Mouse (Mus musculus) embryonic facial prominence, embryonic 10.5 days (tissue): ENCODE measurements around the gene Tspan11. TPM values are rescaled to one million over a fixed set of nuclear protein-coding genes. Genes with fewer than 3 reads are reported as not detected.

ENCODE experiments used
- DNase-seq: peaks from one replicate; pipeline ENCODE4 v3.0.0-alpha.2; 2017; ENCODE audit warnings: low spot score
- H3K27ac ChIP-seq: fragments of 300-500 bp; sonication (generic); replicated peaks from 2 replicates; pipeline ENCODE4 v1.5.1; 2016; ENCODE audit warnings: mild to moderate bottlenecking
- H3K27me3 ChIP-seq: fragments of 300-500 bp; sonication (generic); replicated peaks from 2 replicates; pipeline ENCODE4 v1.6.1; 2016; ENCODE audit warnings: low read depth, mild to moderate bottlenecking; ENCODE audit not compliant: poor library complexity, severe bottlenecking
- H3K36me3 ChIP-seq: fragments of 300-500 bp; sonication (generic); replicated peaks from 2 replicates; pipeline ENCODE4 v1.6.1; 2016; ENCODE audit warnings: mild to moderate bottlenecking, moderate library complexity
- H3K4me1 ChIP-seq: fragments of 300-500 bp; sonication (generic); 2 replicates; pipeline ENCODE4 v1.6.1; 2016
- H3K4me3 ChIP-seq: fragments of 300-500 bp; sonication (generic); 2 replicates; pipeline ENCODE4 v1.5.1; 2016; ENCODE audit warnings: mild to moderate bottlenecking, moderate library complexity
- H3K9me3 ChIP-seq: fragments of 300-500 bp; sonication (generic); 2 replicates; pipeline ENCODE4 v1.6.1; 2016; ENCODE audit warnings: mild to moderate bottlenecking
- WGBS: fragments of 180-500 bp; shearing (Covaris S2); methylation state at CpG from one replicate; pipeline ENCODE4 v1.1.7; 2016; 5-methylcytosine and 5-hydroxymethylcytosine counted together
- polyA plus RNA-seq: library from polyadenylated mRNA; unstranded; fragments of >200 nt; fragmentation: Nextera tagmentation; extraction: Ambion mirVana; gene quantifications from 2 replicates; pipeline ENCODE4 v1.2.1, GENCODE M21; 2016

Gene Tspan11
- polyA plus RNA-seq, 1 experiment from 2014 or later: 6.9 TPM

- H3K27me3 ChIP-seq: peaks cover 24% of the 10 kb centered on the region
- 0 out of 2 replicates have a peak, but pooled peaks cover 4% of the 10 kb centered on the region for H3K4me1 ChIP-seq
- no peak for DNase-seq
- 87% methylated on average over 6 of the region's 6 CpGs for WGBS
- H3K9me3 ChIP-seq: no peaks in the 10 kb centered on the region; the same call in 1 of the 2 replicates
- peaks cover 11% of the 10 kb centered on the region; the same call in 1 of the 2 replicates for H3K36me3 ChIP-seq
- H3K27ac ChIP-seq: no peak overlapping the region; the same call in 1 of the 2 replicates
- no peak overlapping the region for H3K4me3 ChIP-seq
Measured at GRCm38 (mm10) chr6:127919491-127919890, 32.1 kb downstream of the Tspan11 start.

GRCm38 (mm10) chr6:127920652-127921051, 33.3 kb downstream of the Tspan11 start:
- H3K27ac ChIP-seq: no peak overlapping the region
- 7% methylated on average over 8 of the region's 8 CpGs for WGBS
- H3K36me3 ChIP-seq: peaks cover 8% of the 10 kb centered on the region; the same call in 1 of the 2 replicates
- H3K4me3 ChIP-seq: no peak overlapping the region
- peak; percentile 82 for DNase-seq
- no peaks in the 10 kb centered on the region; the same call in 1 of the 2 replicates for H3K9me3 ChIP-seq
- 0 out of 2 replicates have a peak, but pooled peaks cover 4% of the 10 kb centered on the region for H3K4me1 ChIP-seq
- peaks cover 33% of the 10 kb centered on the region for H3K27me3 ChIP-seq

DNA sequence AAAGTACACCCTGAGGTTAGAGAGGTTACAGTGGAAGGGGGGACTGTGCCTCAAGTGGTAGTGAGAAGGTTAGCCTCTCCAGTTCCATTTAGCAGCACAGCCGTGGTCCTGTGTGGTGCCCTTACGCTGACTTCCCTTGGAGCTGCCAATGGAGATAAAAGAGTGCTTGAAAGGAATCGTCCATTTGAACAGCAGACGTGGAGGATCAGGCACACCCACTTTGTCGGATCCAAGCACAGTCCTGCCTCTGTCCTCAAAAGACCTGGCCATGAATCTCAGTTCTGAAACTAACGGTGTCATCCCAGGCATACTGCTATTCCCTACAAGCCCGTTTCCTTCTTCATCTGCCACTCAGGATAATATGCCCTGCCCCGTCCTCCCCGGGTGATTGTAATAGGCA, 34.6 kb downstream of the Tspan11 start:
- H3K4me1 ChIP-seq: peaks cover 11% of the 10 kb centered on the region
- peaks cover 37% of the 10 kb centered on the region for H3K27me3 ChIP-seq
- no peak overlapping the region for H3K27ac ChIP-seq
- H3K9me3 ChIP-seq: no peaks in the 10 kb centered on the region
- 71% methylated on average over 9 of the region's 9 CpGs for WGBS
- DNase-seq: no peak
- no peak overlapping the region for H3K4me3 ChIP-seq
- H3K36me3 ChIP-seq: no peaks in the 10 kb centered on the region

DNA sequence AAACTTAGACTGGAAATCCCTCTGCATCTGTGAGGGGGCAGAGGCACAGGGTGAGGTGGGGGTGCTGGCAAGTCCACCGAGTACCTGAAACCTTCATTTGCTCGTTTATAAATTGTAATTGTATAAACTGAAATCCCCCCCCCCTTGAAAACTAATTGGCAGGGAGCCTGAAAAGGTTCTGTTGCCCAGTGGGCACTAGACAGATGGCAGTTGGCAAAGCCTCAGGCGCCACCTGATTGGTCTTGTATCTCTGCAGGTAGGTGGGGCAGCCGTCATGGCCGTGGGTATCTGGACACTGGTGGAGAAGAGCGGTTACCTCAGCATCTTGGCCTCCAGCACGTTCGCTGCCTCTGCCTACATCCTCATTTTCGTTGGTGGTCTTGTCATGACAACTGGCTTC, 35.9 kb downstream of the Tspan11 start:
- H3K27me3 ChIP-seq: peaks cover 37% of the 10 kb centered on the region
- 90% methylated on average over 9 of the region's 9 CpGs for WGBS
- H3K27ac ChIP-seq: no peak overlapping the region
- peaks cover 18% of the 10 kb centered on the region for H3K4me1 ChIP-seq
- no peak for DNase-seq
- H3K9me3 ChIP-seq: no peaks in the 10 kb centered on the region
- H3K36me3 ChIP-seq: no peaks in the 10 kb centered on the region
- no peak overlapping the region for H3K4me3 ChIP-seq

GRCm38 (mm10) chr6:127924750-127925149, 37.4 kb downstream of the Tspan11 start:
- 79% methylated on average over 6 of the region's 6 CpGs for WGBS
- no peak for DNase-seq

DNA sequence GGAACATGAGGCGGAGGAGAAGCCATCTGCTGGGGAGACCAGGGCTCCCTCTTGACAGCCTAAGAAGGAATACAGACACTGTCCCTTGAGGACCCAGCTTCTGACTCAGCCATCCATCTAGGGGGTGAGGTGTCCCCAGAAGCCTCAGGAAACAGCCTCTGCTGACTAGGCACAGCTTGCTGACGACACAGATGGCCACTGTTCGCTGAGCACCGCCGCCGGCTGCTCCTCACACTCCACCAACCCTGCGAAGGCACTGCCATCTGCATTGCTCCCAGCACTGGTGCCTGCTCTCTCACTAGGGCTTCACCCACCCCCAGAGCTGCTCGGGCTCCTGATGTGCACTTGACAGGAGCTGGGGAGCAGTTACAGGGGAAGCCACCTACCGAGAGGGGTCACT, 38.5 kb downstream of the Tspan11 start:
- Histone ChIP-seq H3K4me3 (no peak overlapping the region), H3K36me3 (no peaks in the 10 kb centered on the region; the same call in 1 of the 2 replicates), H3K27me3 (peaks cover 34% of the 10 kb centered on the region), H3K4me1 (peaks cover 25% of the 10 kb centered on the region), H3K27ac (no peak overlapping the region; the same call in 1 of the 2 replicates), H3K9me3 (no peaks in the 10 kb centered on the region)
- WGBS: 70% methylated on average over 9 of the region's 9 CpGs
- DNase-seq: no peak

More at GRCm38 (mm10) chr6:127924750-127925149, 37.4 kb downstream of the Tspan11 start:
- peaks cover 22% of the 10 kb centered on the region for H3K4me1 ChIP-seq
- H3K27ac ChIP-seq: no peak overlapping the region
- H3K9me3 ChIP-seq: no peaks in the 10 kb centered on the region
- H3K4me3 ChIP-seq: no peak overlapping the region
- no peaks in the 10 kb centered on the region for H3K36me3 ChIP-seq
- peaks cover 34% of the 10 kb centered on the region for H3K27me3 ChIP-seq

DNA sequence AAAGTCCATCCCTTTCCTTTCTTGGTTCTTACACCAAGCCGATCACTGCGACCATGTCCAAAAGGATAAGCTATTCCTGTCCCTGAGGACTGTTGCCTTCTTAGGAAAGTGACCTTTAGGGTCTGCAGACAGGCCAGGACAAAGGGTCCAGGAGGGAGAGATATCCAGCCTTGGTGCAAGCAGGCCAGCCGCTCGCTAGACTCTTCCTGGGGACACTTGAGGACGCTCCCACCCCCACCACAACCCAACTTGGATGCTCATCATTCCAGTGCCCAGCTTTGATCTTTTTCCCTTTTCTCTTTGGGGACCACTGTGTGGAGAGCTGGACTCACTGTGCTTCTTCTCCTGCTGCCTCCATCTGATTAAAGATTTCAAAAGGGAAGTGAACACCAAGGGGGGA, 41.3 kb downstream of the Tspan11 start:
- Histone ChIP-seq H3K4me1 (peaks cover 44% of the 10 kb centered on the region), H3K27ac (no peak overlapping the region), H3K9me3 (no peaks in the 10 kb centered on the region; the same call in 1 of the 2 replicates), H3K4me3 (no peak overlapping the region), H3K36me3 (no peaks in the 10 kb centered on the region; the same call in 1 of the 2 replicates), H3K27me3 (peaks cover 14% of the 10 kb centered on the region)
- no peak for DNase-seq
- WGBS: 80% methylated on average over 5 of the region's 5 CpGs

GRCm38 (mm10) chr6:127932697-127933096, 45.3 kb downstream of the Tspan11 start:
- Histone ChIP-seq H3K27ac (peak overlapping the region; percentile 61), H3K4me3 (0 out of 2 replicates have a peak overlapping the region, but pooled peaks have one; percentile 13), H3K9me3 (peaks cover 4% of the 10 kb centered on the region; the same call in 1 of the 2 replicates), H3K27me3 (no peaks in the 10 kb centered on the region), H3K36me3 (peaks cover 3% of the 10 kb centered on the region; the same call in 1 of the 2 replicates), H3K4me1 (peaks cover 31% of the 10 kb centered on the region)
- 41% methylated on average over 5 of the region's 5 CpGs for WGBS
- peak; percentile 58 for DNase-seq

- Histone ChIP-seq H3K9me3 (peaks cover 4% of the 10 kb centered on the region; the same call in 1 of the 2 replicates), H3K4me1 (peaks cover 26% of the 10 kb centered on the region), H3K27ac (no peak overlapping the region), H3K27me3 (no peaks in the 10 kb centered on the region), H3K36me3 (peaks cover 3% of the 10 kb centered on the region; the same call in 1 of the 2 replicates), H3K4me3 (no peak overlapping the region)
- no peak for DNase-seq
- 90% methylated on average over 5 of the region's 5 CpGs for WGBS
Measured at GRCm38 (mm10) chr6:127933841-127934240, 46.5 kb downstream of the Tspan11 start.

- H3K27ac ChIP-seq: no peak overlapping the region
- peaks cover 3% of the 10 kb centered on the region; the same call in 1 of the 2 replicates for H3K36me3 ChIP-seq
- no peak for DNase-seq
- H3K4me3 ChIP-seq: no peak overlapping the region
- peaks cover 25% of the 10 kb centered on the region for H3K4me1 ChIP-seq
- 83% methylated on average over 3 of the region's 3 CpGs for WGBS
- no peaks in the 10 kb centered on the region for H3K27me3 ChIP-seq
- H3K9me3 ChIP-seq: peaks cover 4% of the 10 kb centered on the region; the same call in 1 of the 2 replicates
Measured at GRCm38 (mm10) chr6:127935105-127935504, 47.7 kb downstream of the Tspan11 start.

GRCm38 (mm10) chr6:127942421-127942820, 55.0 kb downstream of the Tspan11 start:
- Histone ChIP-seq H3K27ac (no peak overlapping the region), H3K4me1 (peaks cover 5% of the 10 kb centered on the region; the same call in 1 of the 2 replicates), H3K27me3 (peaks cover 5% of the 10 kb centered on the region; the same call in 1 of the 2 replicates), H3K4me3 (no peak overlapping the region), H3K9me3 (no peaks in the 10 kb centered on the region), H3K36me3 (no peaks in the 10 kb centered on the region)
- 87% methylated on average over 8 of the region's 8 CpGs for WGBS
- DNase-seq: no peak

DNA sequence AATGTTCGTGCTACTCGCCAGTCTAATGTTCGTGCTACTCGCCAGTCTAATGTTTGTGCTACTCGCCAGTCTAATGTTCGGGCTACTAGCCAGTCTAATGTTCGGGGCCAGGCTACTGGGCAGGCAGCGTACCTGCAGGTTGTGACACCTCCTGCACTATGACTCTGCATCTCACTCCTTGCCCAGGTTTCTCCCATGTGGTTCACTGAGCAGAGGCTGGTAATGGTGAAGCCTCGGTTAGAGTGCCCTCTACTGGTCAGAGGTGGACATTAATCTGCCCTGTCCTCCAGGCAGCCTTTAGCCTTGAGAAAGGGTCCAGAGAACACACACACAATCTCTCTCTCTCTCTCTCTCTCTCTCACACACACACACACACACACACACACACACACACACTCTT, 58.3 kb downstream of the Tspan11 start:
- 61% methylated on average over 9 of the region's 9 CpGs for WGBS
- no peak overlapping the region for H3K4me3 ChIP-seq
- peaks cover 5% of the 10 kb centered on the region; the same call in 1 of the 2 replicates for H3K27me3 ChIP-seq
- H3K36me3 ChIP-seq: no peaks in the 10 kb centered on the region
- no peak overlapping the region for H3K27ac ChIP-seq
- H3K4me1 ChIP-seq: peaks cover 5% of the 10 kb centered on the region; the same call in 1 of the 2 replicates
- H3K9me3 ChIP-seq: no peaks in the 10 kb centered on the region
- DNase-seq: peak; percentile 83

GRCm38 (mm10) chr6:127948656-127949055, 61.3 kb downstream of the Tspan11 start:
- DNase-seq: no peak
- Histone ChIP-seq H3K27ac (no peak overlapping the region), H3K9me3 (no peaks in the 10 kb centered on the region), H3K36me3 (no peaks in the 10 kb centered on the region), H3K4me3 (no peak overlapping the region), H3K4me1 (no peaks in the 10 kb centered on the region), H3K27me3 (peaks cover 5% of the 10 kb centered on the region; the same call in 1 of the 2 replicates)
- 83% methylated on average over 9 of the region's 9 CpGs for WGBS
